Mouse (Mus musculus) bone marrow macrophage, adult 2 months (primary cell): ENCODE data around the gene Prss32.

ENCODE experiments used
- CTCF ChIP-seq: IDR thresholded peaks from 2 replicates; pipeline ENCODE4 v1.5.1; 2012; ENCODE audit warnings: low read depth, mild to moderate bottlenecking, low read length, moderate library complexity
- POLR2A ChIP-seq: IDR thresholded peaks from 2 replicates; pipeline ENCODE4 v1.6.1; 2012; ENCODE audit warnings: mild to moderate bottlenecking, low read depth, low read length, borderline replicate concordance

GRCm38 (mm10) chr17:23797316-23797715, 46.3 kb upstream of the Prss32 start:
- TF ChIP-seq CTCF: no peak
- no peak for TF ChIP-seq POLR2A
